Mouse (Mus musculus) liver, embryonic 11.5 days (tissue): ENCODE measurements around the gene Camk2b. TPM values are rescaled to one million over a fixed set of nuclear protein-coding genes. Genes with fewer than 3 reads are reported as not detected.

Experiments used
- ATAC-seq: fragments of 200-750 bp; cut with Nextera tagmentation; replicated peaks from 2 replicates; pipeline ENCODE4 v1.8.0; 2017; ENCODE audit warnings: moderate number of reproducible peaks, mild to moderate bottlenecking, moderate TSS enrichment, moderate library complexity; ENCODE audit not compliant: low FRiP score
- DNase-seq: peaks from one replicate; pipeline ENCODE4 v3.0.0-alpha.2; 2017; ENCODE audit warnings: low spot score
- H3K27ac ChIP-seq: fragments of 300-500 bp; sonication (generic); 2 replicates; pipeline ENCODE4 v1.5.1; 2014; ENCODE audit warnings: mild to moderate bottlenecking, low read depth, low read length, control low read depth
- H3K27me3 ChIP-seq: fragments of 300-500 bp; sonication (generic); replicated peaks from 2 replicates; pipeline ENCODE4 v1.6.1; 2014; ENCODE audit warnings: low read length, mixed read lengths; ENCODE audit not compliant: control insufficient read depth, insufficient read depth
- H3K36me3 ChIP-seq: fragments of 300-500 bp; sonication (generic); 2 replicates; pipeline ENCODE4 v1.6.1; 2014; ENCODE audit warnings: mild to moderate bottlenecking, low read length, moderate library complexity, mixed read lengths; ENCODE audit not compliant: control insufficient read depth, insufficient read depth
- H3K4me1 ChIP-seq: fragments of 300-500 bp; sonication (generic); replicated peaks from 2 replicates; pipeline ENCODE4 v1.6.1; 2014; ENCODE audit warnings: low read length, mixed read lengths; ENCODE audit not compliant: control insufficient read depth, insufficient read depth
- H3K4me2 ChIP-seq: fragments of 300-500 bp; sonication (generic); 2 replicates; pipeline ENCODE4 v1.6.1; 2014; ENCODE audit warnings: mild to moderate bottlenecking, control low read depth, moderate library complexity
- H3K4me3 ChIP-seq: fragments of 300-500 bp; sonication (generic); 2 replicates; pipeline ENCODE4 v1.5.1; 2014; ENCODE audit warnings: low read depth, low read length, control low read depth
- H3K9ac ChIP-seq: fragments of 300-500 bp; sonication (generic); 2 replicates; pipeline ENCODE4 v1.6.1; 2014; ENCODE audit warnings: low read depth, low read length, control low read depth
- H3K9me3 ChIP-seq: fragments of 300-500 bp; sonication (generic); 2 replicates; pipeline ENCODE4 v1.6.1; 2016; ENCODE audit warnings: low read length, inconsistent platforms, mixed read lengths; ENCODE audit not compliant: control insufficient read depth
- WGBS: fragments of 180-500 bp; shearing (Covaris S2); extraction: QIAGEN DNeasy Blood & Tissue Kit; methylation state at CpG from one replicate; pipeline ENCODE4 v1.1.7; 2014; 5-methylcytosine and 5-hydroxymethylcytosine counted together
- polyA plus RNA-seq: library from polyadenylated mRNA; unstranded; fragments of >200 nt; fragmentation: Nextera tagmentation; extraction: Ambion mirVana; gene quantifications from 2 replicates; pipeline ENCODE4 v1.2.1, GENCODE M21; 2014

Camk2b gene
- polyA plus RNA-seq, 1 experiment from 2014 or later: 0.99 TPM

- DNase-seq: no peak
Observed at GRCm38 (mm10) chr11:6075618-6076066, 9.5 kb upstream of the Camk2b start.

DNA sequence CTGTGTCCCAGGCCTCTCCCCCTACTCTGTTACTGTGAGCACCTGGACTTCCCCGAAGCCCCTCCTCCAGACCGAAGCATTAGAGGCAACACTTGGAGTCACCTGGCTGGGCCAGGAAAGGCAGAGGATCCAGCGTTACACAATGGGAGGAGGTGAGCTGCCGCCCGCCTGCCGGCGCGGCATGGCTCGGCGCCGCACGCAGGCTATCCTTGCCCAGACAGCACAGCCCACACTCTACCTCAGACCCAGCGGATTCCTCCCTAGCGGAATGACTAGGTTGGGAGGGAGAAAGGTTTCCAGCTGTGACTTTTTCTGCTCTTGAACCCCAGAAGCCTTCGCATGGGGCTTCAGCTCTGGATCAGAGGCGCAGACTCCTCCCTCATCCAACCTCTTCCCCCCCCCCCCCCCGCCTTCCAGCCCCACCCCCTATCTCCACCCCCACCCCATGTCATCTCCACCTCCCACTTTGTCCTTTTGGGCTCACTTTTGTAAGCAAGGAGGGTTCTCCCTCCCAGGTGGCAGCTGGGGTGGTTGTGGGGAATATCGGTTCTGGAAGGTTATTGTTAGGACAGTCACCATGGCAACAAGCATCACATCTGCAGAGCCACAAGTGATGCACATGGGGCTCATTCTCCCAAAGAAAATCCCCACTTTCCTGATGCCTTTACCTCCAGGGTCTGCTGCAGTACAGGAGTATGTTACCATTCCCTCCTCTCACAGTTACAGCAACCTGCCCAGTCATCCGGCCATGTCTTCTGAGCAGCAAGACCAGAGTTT lies 2.2 kb upstream of the Camk2b start:
- DNase-seq: no peak
- Histone ChIP-seq H3K27ac (no peak overlapping the region), H3K36me3 (no peaks in the 10 kb centered on the region), H3K9me3 (no peaks in the 10 kb centered on the region), H3K4me2 (0 out of 2 replicates have a peak overlapping the region, but pooled peaks have one; percentile 20), H3K27me3 (peaks cover 64% of the 10 kb centered on the region), H3K9ac (no peak overlapping the region), H3K4me3 (no peak overlapping the region; the same call in 1 of the 2 replicates), H3K4me1 (no peaks in the 10 kb centered on the region; the same call in 1 of the 2 replicates)
- WGBS: 13% methylated on average over 18 of the region's 19 CpGs
- ATAC-seq: no peak

More at GRCm38 (mm10) chr11:6075618-6076066, 9.5 kb upstream of the Camk2b start:
- no peak overlapping the region for H3K4me3 ChIP-seq
- H3K27me3 ChIP-seq: no peaks in the 10 kb centered on the region
- ATAC-seq: no peak
- H3K9me3 ChIP-seq: no peaks in the 10 kb centered on the region
- no peak overlapping the region for H3K9ac ChIP-seq
- H3K36me3 ChIP-seq: no peaks in the 10 kb centered on the region
- 69% methylated on average over 8 of the region's 8 CpGs for WGBS
- no peaks in the 10 kb centered on the region for H3K4me1 ChIP-seq
- H3K27ac ChIP-seq: no peak overlapping the region
- no peak overlapping the region for H3K4me2 ChIP-seq

DNA sequence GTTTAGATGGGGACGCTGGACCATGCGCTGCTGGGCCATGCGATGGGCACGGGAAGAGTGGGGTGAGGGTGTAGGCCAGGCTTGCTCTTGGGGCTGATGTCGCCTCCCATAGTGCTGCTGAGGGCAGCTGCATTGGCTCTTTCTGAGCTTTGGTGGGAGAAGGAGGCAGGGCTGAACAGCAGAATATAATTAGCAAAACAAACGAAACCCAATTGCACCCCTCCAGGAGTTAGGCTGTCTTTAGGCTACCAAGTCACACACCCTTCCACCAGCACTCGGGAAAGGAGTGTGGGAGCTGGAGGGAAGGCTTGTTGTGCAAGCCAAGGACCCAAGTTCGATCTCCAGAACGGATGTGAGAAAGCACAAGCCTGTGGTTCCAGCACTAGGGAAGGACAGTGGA lies 998 bp upstream of the Camk2b start:
- no peaks in the 10 kb centered on the region for H3K36me3 ChIP-seq
- H3K4me1 ChIP-seq: no peaks in the 10 kb centered on the region; the same call in 1 of the 2 replicates
- ATAC-seq (no peak), DNase-seq (no peak)
- no peaks in the 10 kb centered on the region for H3K9me3 ChIP-seq
- no peak overlapping the region for H3K4me2 ChIP-seq
- 43% methylated on average over 9 of the region's 9 CpGs for WGBS
- no peak overlapping the region for H3K4me3 ChIP-seq
- H3K27me3 ChIP-seq: peaks cover 69% of the 10 kb centered on the region
- H3K27ac ChIP-seq: no peak overlapping the region
- H3K9ac ChIP-seq: no peak overlapping the region

DNA sequence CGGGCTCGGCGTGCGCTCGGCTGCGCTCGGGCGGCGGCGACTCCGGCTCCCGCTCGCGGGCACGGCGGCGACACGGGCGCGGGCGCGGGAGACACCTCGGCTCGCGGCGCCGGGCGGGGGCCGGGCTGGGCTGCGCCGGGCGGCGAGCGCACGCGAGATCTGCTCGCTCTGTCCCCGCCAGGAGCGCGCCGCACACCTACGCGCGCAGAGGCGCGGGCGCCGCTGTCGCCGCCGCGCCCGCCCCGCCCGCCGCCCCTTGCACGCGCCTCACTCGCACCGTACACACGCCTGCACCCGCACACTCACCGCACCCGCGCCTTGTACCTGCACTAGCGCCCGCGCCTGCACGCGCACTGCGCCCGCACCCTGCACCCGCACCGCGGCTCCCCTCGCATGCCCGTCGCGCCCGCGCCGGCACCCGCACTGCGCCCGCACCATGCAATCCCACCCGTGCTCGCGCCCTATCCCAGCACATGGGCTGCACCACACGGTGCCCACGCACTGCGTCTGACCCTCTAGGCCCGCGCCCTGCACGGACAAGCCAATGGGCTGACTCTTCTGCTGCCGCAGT lies 526 bp downstream of the Camk2b start:
- Histone ChIP-seq H3K27me3 (peaks cover 69% of the 10 kb centered on the region), H3K9me3 (no peaks in the 10 kb centered on the region), H3K27ac (no peak overlapping the region), H3K9ac (no peak overlapping the region), H3K36me3 (no peaks in the 10 kb centered on the region), H3K4me1 (no peaks in the 10 kb centered on the region; the same call in 1 of the 2 replicates), H3K4me3 (peak overlapping the region; percentile 47), H3K4me2 (peak overlapping the region; percentile 76)
- WGBS: 2% methylated on average over 89 of the region's 95 CpGs
- DNase-seq (no peak), ATAC-seq (no peak)

DNA sequence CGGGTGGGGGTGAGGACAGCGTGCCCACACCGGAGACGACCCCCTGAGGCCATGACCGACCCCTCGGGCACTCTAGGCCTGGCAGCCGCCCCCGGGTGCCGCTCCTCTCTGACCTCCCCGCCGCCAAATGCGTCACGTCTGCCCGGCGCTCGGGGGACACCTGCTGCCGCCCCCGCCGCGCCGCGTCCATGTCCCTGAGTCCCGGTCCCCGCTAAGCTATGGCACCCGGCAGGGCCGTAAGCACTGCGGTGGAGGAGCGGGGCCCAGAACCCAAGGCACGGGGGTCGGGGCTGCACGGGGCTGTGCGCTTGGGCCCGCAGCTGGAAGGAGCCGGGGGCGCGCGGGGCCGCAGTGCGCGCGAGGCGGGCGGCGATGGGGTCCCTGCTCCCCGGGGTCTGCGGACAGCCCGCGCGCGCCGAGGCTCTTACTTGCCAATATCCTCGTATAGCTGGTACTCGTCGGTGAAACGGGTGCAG lies 1.1 kb downstream of the Camk2b start:
- 2% methylated on average over 55 of the region's 55 CpGs for WGBS
- DNase-seq (no peak), ATAC-seq (no peak)
- Histone ChIP-seq H3K4me2 (peak overlapping the region; percentile 76), H3K27me3 (peaks cover 69% of the 10 kb centered on the region), H3K9me3 (no peaks in the 10 kb centered on the region), H3K27ac (no peak overlapping the region), H3K4me1 (no peaks in the 10 kb centered on the region; the same call in 1 of the 2 replicates), H3K9ac (no peak overlapping the region), H3K4me3 (peak overlapping the region; percentile 47), H3K36me3 (no peaks in the 10 kb centered on the region)

DNA sequence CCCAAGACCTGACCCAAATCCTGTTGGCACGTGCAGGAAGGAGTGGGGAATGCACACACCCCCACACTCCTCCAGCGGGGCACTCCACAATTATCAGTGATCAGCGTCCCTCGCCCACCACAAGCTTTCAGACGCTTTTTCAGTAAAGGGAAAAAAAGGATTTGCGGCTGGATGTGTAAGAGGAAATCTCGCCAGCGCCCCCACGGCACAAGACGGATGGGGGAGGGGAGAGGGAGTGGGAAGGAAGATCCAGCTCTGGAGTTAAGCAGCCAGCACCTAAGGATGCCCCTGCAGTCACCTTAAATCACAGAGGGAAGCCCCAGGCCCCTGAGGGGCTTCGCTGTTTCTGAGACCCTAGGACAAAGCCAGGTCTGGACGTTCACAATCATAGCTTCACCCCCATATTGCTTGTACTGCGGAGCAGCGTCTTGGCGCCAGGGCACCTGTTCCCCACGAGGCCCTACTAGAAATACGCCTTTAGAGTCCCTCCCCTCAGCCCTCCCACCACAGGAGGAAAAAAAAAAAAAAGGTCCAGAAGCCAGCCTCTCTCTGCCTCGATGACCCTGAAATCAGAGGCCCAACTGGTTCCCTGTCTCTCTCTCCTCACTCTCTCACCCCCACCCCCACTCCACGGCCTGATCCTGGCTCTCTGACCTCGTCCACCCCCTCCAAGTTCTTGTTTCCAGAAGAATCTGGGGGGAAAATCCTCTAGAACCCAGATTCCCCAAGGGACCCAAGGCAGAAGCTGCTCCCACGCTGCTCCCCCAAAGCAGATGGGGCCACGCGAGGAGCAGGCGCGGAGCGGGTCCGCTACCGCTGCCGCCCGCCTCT lies 1.7 kb downstream of the Camk2b start:
- no peaks in the 10 kb centered on the region for H3K9me3 ChIP-seq
- peaks cover 65% of the 10 kb centered on the region for H3K27me3 ChIP-seq
- H3K4me3 ChIP-seq: peak overlapping the region; percentile 47
- DNase-seq (no peak), ATAC-seq (no peak)
- no peak overlapping the region for H3K27ac ChIP-seq
- H3K4me1 ChIP-seq: no peaks in the 10 kb centered on the region; the same call in 1 of the 2 replicates
- H3K4me2 ChIP-seq: peak overlapping the region; percentile 76
- no peak overlapping the region for H3K9ac ChIP-seq
- WGBS: 6% methylated on average over 30 of the region's 30 CpGs
- H3K36me3 ChIP-seq: no peaks in the 10 kb centered on the region

DNA sequence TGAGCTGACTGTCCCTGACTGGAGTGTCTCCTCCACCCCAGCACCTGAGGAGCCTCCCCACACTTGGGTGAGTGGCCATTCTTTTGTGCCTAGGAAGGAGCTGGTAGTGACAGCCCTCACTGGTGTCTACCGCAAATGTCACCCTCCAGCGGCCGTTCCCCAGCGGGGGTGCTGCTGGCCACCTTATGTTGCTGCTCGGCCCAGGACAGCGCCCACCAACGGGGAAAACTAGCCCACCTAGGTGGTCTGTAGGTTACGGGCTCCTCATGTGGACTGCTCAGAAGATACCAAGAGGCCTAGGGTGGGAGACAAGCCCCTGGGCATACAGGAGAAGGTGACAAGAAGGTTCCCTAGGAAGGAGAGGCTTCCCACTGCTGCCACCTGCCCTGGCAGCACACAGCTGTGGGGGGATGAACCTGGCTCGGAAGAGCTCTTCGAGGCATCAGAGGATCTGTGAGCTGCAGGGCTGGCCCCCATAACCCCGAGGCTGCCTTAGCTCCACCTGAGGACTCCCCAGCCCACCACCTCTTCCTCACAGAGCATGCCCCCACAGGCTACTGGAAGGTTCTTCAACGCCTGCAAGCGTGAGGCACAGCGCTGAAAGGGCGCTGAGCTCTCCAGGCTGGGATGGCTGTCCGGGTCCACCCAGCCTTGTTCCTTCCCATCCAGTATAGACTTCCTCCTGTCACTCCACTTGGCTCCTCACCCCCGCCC lies 2.5 kb downstream of the Camk2b start:
- ATAC-seq (no peak), DNase-seq (no peak)
- WGBS: 41% methylated on average over 17 of the region's 17 CpGs
- Histone ChIP-seq H3K9me3 (no peaks in the 10 kb centered on the region), H3K27me3 (peaks cover 60% of the 10 kb centered on the region), H3K9ac (no peak overlapping the region), H3K36me3 (no peaks in the 10 kb centered on the region), H3K4me1 (no peaks in the 10 kb centered on the region; the same call in 1 of the 2 replicates), H3K4me3 (no peak overlapping the region), H3K4me2 (no peak overlapping the region), H3K27ac (no peak overlapping the region)

DNA sequence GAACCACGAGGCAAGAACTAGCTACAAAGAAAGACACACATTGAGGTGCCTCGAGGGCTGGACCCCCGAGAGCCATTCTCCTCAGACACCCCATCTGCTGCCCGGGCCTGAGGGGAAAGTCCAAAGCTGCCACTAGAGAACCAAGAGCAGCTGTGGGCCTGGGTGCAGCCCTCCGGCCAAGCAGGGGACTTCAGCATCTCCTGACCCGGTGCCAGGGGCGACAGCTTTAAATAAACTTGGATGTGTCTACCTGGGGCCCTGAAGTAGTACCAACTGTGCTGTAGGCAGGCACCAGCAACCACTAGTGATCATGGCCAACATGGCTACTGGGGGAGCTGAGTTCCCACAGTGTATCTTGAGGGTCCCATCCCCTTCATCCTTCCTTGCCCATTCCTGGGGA lies 3.1 kb downstream of the Camk2b start:
- ATAC-seq: no peak
- H3K27me3 ChIP-seq: peaks cover 54% of the 10 kb centered on the region

More for the DNA sequence above, 3.1 kb downstream of the Camk2b start:
- Histone ChIP-seq H3K4me2 (no peak overlapping the region), H3K4me3 (no peak overlapping the region), H3K9me3 (no peaks in the 10 kb centered on the region), H3K27ac (no peak overlapping the region), H3K36me3 (no peaks in the 10 kb centered on the region), H3K9ac (no peak overlapping the region), H3K4me1 (no peaks in the 10 kb centered on the region; the same call in 1 of the 2 replicates)
- 80% methylated on average over 7 of the region's 7 CpGs for WGBS
- DNase-seq: no peak
